Mouse (Mus musculus) layer of hippocampus, adult 2 months (tissue): ENCODE measurements at regions not wholly inside any gene's neighbourhood (a gene's known extent, or its start where the extent isn't known, plus 50 kb on each side); places are given as distances from the start of the nearest gene placed in this dataset.

Experiments
- DNase-seq, 2 experiments: peaks; one replicate each; pipeline ENCODE4 v3.0.0; 2022; ENCODE audit warnings: low spot score in 2 of 2
- H3K27ac ChIP-seq: fragments of 200-600 bp; 2 replicates; pipeline ENCODE4 v1.8.1; 2022
- H3K4me3 ChIP-seq: fragments of 200-600 bp; 2 replicates; pipeline ENCODE4 v1.8.1; 2022; ENCODE audit warnings: mild to moderate bottlenecking
- CTCF ChIP-seq: fragments of 200-600 bp; conservative IDR thresholded peaks from 2 replicates; pipeline ENCODE4 v1.8.1; 2022; ENCODE audit warnings: antibody characterized with exemption, mild to moderate bottlenecking, moderate library complexity

DNA sequence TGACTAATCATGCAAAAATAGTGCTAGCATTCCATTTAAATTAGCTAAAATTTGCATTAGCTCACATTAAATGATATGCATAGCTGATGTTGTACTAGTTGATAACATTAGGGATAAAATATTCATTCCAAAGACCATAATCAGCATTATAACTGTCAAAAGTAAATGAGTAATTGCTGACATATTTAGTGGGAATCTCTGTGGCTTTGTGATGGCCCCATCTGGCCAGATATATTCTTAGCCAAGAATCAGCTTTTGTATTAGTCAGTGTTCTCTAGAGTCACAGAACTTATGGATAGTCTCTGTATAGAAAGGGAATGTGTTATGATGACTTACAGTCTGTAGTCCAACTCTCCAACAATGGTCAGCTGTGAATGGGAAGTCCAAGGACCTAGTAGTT, 171.2 kb downstream of the Gria2 start:
- DNase-seq: peak in 1 of 2 experiments; percentile 6
- Histone ChIP-seq H3K27ac (no peak overlapping the region), H3K4me3 (no peak overlapping the region)
- TF ChIP-seq CTCF: no peak

DNA sequence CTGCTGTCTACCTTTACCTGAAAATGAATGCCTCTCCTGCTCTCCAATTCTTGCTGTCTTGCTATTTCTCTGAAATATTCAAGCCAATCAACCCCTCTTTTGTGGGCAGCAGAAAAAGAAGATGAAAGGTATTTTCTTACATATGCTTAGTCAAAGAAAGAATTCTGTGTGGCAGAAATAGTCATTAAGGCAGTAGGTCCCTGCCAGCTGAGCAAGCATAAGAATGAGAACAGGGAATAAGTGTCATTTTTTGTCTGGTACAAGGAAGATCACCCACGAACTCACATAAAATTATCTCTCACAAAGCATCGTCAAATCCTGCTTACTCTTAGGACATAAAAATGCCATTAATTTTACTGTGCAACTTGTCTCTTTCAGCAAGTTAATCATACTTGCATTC, 192.2 kb downstream of the Gria2 start:
- TF ChIP-seq CTCF: no peak
- peak overlapping the region; percentile 88 for H3K27ac ChIP-seq
- DNase-seq: no peak

DNA sequence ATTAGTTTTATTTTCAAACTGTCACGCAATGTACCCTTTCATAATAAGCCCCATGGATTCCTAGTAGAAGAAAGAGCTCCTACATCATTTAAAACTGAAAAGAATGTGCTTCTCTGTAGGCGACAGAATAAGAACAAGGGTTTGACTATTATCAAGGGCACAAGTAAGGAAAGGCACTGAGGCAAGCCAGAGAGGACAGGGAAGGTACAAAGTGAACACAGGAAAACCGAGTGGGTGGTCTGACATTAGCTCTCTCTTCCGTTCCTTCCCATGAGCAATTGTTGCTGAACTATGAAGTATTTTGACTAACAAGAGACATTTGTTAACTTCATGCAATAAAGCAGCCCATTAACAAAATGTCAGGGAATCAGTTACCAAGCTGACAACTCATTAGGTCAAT, 194.2 kb downstream of the Gria2 start:
- peak overlapping the region; percentile 88 for H3K27ac ChIP-seq
- no peak overlapping the region for H3K4me3 ChIP-seq
- DNase-seq: peak in 1 of 2 experiments; percentile 29
- no peak for TF ChIP-seq CTCF

More for the DNA sequence above, 192.2 kb downstream of the Gria2 start:
- H3K4me3 ChIP-seq: no peak overlapping the region

DNA sequence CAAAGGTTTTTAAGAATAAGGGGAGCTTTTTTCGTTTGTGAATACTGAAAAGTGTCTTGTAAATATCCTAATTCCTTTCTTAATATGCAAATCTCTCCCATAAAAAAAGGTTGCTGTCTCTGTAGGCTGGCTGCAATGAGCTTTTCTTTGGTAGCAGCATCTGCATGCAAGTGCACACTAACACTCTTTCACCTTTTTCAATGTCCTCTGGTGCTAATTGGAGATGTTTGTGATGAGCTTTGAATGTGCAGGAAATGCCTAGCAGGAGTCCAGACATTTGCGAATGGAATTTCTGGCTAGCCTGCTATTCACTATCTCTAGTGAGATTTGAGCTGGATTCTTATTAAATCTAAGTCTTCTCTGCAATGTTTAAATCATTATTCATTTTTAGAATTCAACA, 194.8 kb downstream of the Gria2 start:
- Histone ChIP-seq H3K27ac (peak overlapping the region; percentile 88), H3K4me3 (no peak overlapping the region)
- TF ChIP-seq CTCF: no peak
- DNase-seq: peak in 1 of 2 experiments; percentile 41

DNA sequence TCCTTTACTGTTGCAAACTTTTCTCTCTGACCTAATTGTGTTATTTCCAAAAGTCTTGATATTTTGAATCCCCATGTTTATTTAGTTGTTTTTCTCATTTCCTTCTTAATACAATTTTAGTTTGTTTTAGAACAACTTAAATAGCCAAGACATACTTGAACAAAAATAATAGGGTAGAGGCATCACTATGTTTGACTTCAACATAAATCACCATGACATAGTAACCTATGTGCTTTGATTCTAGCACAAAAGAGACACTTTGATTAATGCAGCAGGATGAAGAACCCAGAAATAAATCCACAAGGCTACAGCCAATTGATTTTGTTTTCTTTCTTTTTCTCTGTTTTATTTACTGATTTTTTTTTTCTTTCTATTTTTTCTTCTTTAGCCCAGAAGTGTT, 205.1 kb downstream of the Gria2 start:
- DNase-seq: no peak
- no peak overlapping the region for H3K4me3 ChIP-seq
- no peak for TF ChIP-seq CTCF

DNA sequence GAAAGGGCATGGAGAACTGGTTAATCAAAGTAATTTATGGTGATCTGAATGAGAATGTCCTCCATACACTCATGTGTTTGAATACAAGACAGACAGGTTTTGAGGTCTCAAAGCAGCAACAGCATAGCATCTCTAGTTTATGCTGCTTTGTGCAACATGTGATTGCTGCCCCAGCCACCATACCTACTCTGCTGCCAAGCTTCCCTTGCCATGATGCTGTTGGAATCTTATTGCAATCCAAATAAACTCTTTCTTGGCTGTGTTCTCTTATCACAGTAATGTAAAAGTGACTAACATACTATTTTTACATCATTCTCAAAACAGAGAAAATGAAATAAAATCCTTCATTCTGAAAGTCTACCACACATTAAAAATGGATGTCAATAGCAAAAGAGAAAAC, 235.1 kb downstream of the Gria2 start:
- no peak for DNase-seq
- TF ChIP-seq CTCF: no peak
- Histone ChIP-seq H3K4me3 (no peak overlapping the region), H3K27ac (peak overlapping the region; percentile 67)

More for the DNA sequence above, 205.1 kb downstream of the Gria2 start:
- no peak overlapping the region for H3K27ac ChIP-seq

DNA sequence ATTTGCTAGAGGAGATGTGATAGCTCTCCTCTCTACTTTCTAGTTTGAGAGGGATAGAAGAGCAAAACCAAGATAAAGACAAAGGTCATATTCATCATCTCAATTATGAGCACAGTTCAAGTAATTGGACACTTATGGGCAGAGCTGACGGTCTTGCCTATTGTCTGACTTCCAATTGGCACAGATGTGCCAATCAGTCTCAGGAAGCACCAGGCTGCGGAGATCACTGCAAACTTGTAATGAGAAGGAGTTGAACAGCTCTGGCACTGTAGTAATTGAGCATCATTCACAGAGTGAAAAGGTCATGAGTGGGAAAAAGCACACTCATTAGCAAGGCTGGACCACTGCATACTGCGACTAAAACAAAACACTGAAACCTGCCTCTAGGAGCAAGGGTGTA, 236.4 kb downstream of the Gria2 start:
- Histone ChIP-seq H3K27ac (peak overlapping the region; percentile 67), H3K4me3 (no peak overlapping the region)
- DNase-seq: no peak
- no peak for TF ChIP-seq CTCF

DNA sequence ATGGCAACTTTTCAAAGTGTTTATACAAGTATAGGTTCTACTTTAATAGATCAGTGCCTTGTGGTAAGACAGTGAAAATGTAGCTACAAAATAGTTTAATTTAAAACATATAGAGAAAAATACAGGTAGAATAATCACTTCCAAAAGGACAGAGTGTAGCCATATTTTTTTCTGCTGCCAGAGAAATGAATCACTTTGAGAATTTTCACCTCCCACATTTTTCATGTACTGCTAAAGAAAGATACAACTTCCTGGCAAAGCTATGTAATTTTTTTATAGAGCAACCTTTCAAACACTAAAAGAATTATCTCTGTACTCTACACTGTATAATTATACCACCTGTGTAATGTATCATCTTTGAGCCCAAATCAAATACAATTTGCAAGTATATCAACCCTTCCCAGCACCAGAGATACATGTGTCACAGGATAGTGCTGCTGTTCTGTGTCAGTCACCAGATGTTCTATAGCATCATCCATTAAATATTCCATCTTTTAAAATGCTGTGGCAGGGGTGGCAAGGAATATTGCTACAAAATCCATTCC, 256.4 kb downstream of the Gria2 start:
- no peak for TF ChIP-seq CTCF
- Histone ChIP-seq H3K27ac (peak overlapping the region; percentile 75), H3K4me3 (no peak overlapping the region)
- no peak for DNase-seq

DNA sequence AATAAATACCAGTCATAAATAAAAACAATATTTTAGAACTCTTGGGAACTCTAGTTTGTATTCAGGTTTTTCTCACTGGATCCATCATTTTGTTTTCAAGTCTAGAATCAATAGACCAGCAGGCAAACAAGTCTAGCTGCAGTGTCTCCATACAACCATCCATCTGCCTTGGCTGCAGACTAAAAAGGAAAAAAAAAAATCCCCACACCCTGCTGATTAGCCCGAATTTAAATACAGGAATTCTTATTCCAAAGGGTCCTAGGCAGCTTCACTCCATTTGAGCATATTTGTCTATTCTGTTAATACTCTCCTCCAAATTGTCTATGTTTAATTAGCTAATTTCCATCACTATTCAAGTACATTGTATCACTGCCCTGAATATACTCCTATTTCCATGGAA, 258.9 kb downstream of the Gria2 start:
- peak in 1 of 2 experiments; percentile 19 for DNase-seq
- Histone ChIP-seq H3K4me3 (no peak overlapping the region), H3K27ac (peak overlapping the region; percentile 75)
- TF ChIP-seq CTCF: no peak

DNA sequence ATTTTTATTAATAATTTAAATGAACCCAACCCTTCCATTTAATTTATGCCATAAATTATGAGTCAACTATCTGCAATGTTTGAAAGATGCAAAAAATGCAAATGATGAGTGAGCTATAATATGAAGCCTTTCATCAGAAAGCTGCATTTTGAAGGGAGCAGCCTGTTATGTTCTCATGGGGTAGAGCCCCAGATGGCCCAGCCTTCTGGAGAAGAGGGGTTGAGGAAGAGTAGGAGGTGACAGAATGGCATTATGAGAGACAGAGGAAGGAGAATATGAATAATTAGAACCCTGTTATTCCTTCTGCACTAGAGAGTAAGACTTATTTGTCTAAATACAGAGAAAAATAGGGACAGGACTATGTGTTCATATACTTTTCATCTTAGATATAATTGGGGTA, 261.3 kb downstream of the Gria2 start:
- Histone ChIP-seq H3K27ac (peak overlapping the region; percentile 94), H3K4me3 (no peak overlapping the region)
- DNase-seq: peak; percentile 84 to 92
- TF ChIP-seq CTCF: no peak

DNA sequence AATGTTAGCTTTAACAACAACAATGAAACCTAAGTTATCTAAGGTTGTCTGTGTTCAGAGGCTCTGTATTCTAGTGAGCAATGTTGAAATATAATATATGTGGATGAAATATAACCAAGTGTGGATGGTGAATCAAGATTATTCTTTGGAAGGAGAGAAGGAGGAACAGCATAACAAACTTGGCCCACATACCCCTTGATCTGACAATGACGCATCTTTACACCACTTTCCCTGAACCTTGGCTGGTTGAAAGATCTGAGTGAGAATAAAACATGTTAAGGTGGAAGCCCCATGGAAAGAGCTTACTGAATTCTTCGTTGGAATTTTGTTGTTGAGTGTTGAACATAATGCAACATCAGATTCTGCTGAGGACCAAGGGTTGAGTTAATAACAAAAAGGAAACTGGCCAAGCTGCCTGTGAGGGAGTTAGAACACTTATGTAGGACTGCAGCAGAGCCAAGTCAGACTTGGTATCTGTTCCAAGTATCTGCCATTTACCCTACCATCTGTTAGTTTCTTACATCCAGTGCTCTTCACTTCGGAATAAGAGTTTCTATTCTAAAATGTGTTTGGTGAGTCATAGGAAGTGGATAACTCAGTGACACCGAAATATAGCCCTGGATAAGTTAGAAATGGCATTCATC, 268.8 kb downstream of the Gria2 start:
- TF ChIP-seq CTCF: no peak
- Histone ChIP-seq H3K27ac (peak overlapping the region; percentile 87), H3K4me3 (no peak overlapping the region)
- peak; percentile 23 to 62 for DNase-seq

DNA sequence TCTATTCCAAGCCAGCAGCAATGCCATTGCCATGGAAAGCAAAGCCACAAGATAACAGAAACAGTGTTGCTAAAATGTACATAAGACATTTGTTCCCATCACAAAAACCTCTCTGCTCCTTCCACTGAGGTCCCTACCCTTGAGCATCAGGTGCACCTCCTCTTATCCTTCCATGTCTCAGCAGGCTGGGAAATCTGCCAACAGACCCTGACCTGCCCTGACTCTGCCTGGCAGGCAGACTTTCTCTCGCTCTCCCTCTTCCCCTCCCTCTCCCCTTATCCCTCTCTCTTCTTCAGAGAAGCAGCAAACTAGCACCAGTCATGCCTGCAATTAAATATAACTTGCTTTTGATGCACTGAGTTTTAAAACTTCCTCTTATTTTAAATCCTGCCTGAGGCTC, 288.6 kb downstream of the Gria2 start:
- no peak for DNase-seq
- Histone ChIP-seq H3K4me3 (no peak overlapping the region), H3K27ac (no peak overlapping the region)
- no peak for TF ChIP-seq CTCF

DNA sequence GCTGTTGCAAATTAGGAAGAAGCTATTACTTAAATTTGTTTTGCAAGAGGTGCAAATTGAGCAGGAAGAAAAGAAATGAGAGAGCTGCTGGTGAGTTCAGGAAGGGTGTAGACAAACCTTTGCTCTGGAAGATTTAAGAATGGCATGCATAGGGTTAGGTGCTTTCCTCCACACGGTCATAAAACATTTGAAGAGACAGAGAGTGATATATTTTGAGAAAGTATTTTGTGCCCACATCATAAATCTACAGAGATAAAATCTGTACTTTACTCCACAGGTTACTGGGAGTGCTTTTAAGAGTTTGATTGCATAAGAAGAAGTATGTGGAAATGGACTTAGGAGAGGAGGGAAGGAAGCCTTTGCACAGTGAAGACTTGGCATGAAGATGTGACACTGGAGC, 293.4 kb downstream of the Gria2 start:
- no peak for DNase-seq
- H3K4me3 ChIP-seq: no peak overlapping the region
- no peak overlapping the region for H3K27ac ChIP-seq
- no peak for TF ChIP-seq CTCF

DNA sequence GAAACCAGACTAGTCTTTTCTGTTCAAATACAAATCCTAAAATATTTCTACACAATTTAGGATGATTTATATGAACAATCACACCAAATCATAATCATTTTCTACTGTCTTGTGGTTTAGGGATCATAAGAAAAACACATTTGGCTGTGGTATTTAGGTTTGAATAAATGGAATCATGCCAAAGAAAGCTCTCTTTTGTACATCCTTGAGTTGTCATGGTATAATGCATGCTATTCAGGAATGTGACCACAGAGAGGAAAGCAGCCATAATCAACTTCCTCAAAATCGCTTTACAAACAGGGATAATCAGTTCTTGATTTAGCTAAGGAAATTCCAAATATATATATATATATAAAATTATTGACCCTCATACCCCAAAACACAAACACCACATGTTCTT, 295.9 kb downstream of the Gria2 start:
- no peak for DNase-seq
- Histone ChIP-seq H3K27ac (no peak overlapping the region), H3K4me3 (no peak overlapping the region)
- TF ChIP-seq CTCF: no peak

DNA sequence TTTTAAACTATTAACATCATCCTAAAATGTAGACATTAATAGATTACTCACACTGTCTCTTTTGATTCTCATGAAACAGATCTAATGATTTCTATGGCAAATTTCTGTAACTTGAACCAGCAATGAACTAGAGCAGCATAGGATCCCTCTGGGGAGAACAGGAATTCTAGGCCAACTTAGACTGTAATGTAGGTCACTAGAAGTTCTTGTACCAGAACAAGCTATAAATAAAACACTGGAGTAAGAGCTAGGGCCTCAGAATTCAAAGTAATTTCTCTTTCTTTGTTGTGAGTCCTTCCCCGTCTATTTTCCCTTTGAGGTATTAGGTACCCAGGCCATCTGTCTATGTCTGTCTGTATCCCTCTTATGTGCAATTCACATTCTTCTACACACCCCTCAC, 301.5 kb downstream of the Gria2 start:
- no peak for DNase-seq
- Histone ChIP-seq H3K4me3 (no peak overlapping the region), H3K27ac (no peak overlapping the region)
- TF ChIP-seq CTCF: no peak
